Mouse (Mus musculus): ENCODE results near the gene Ttll1.
A peak's percentile ranks its signal among the peaks of the same experiment; 100 is the strongest.

The Ttll1 gene

GRCm38 (mm10) chr15:83510805-83511405 lies at the start of gene Ttll1:
TSS of gene Ttll1 (minus strand) at chr15:83510893.
- DNase-seq (ENCODE audit: low spot score in 2 of 2), result peak; percentile 96 to 97

GRCm38 (mm10) chr15:83555161-83555974 lies 44.7 kb upstream of the Ttll1 start:
- peak; percentile 93 to 94 for DNase-seq (ENCODE audit: low spot score in 2 of 2)

GRCm38 (mm10) chr15:83553831-83554230 lies 43.1 kb upstream of the Ttll1 start:
- no peak for DNase-seq (ENCODE audit: low spot score in 2 of 2)

GRCm38 (mm10) chr15:83550137-83550536 lies 39.4 kb upstream of the Ttll1 start:
- no peak for DNase-seq (ENCODE audit: low spot score in 2 of 2)

- DNase-seq (ENCODE audit: low spot score in 2 of 2), result no peak
Measured at GRCm38 (mm10) chr15:83547144-83547543, 36.5 kb upstream of the Ttll1 start.

- DNase-seq (ENCODE audit: low spot score in 2 of 2), result no peak
Measured at GRCm38 (mm10) chr15:83546029-83546428, 35.3 kb upstream of the Ttll1 start.

- DNase-seq (ENCODE audit: low spot score in 2 of 2), result no peak
Measured at GRCm38 (mm10) chr15:83541647-83542287, 31.1 kb upstream of the Ttll1 start.

GRCm38 (mm10) chr15:83539905-83540304 lies 29.2 kb upstream of the Ttll1 start:
- DNase-seq (ENCODE audit: low spot score in 2 of 2), result no peak

- DNase-seq (ENCODE audit: low spot score in 2 of 2), result no peak
Measured at GRCm38 (mm10) chr15:83538855-83539254, 28.2 kb upstream of the Ttll1 start.

- no peak for DNase-seq (ENCODE audit: low spot score in 2 of 2)
Measured at GRCm38 (mm10) chr15:83535890-83536231, 25.2 kb upstream of the Ttll1 start.

GRCm38 (mm10) chr15:83534960-83535889 lies 24.5 kb upstream of the Ttll1 start:
- no peak for DNase-seq (ENCODE audit: low spot score in 2 of 2)

- DNase-seq (ENCODE audit: low spot score in 2 of 2), result no peak
Measured at GRCm38 (mm10) chr15:83532606-83533005, 21.9 kb upstream of the Ttll1 start.

GRCm38 (mm10) chr15:83531961-83532469 lies 21.3 kb upstream of the Ttll1 start:
- no peak for DNase-seq (ENCODE audit: low spot score in 2 of 2)

- DNase-seq (ENCODE audit: low spot score in 2 of 2), result no peak
Measured at GRCm38 (mm10) chr15:83530688-83531087, 20.0 kb upstream of the Ttll1 start.

- DNase-seq (ENCODE audit: low spot score in 2 of 2), result no peak
Measured at GRCm38 (mm10) chr15:83530233-83530632, 19.5 kb upstream of the Ttll1 start.

GRCm38 (mm10) chr15:83529765-83530164 lies 19.1 kb upstream of the Ttll1 start:
- DNase-seq (ENCODE audit: low spot score in 2 of 2), result no peak

GRCm38 (mm10) chr15:83528892-83529291 lies 18.2 kb upstream of the Ttll1 start:
- DNase-seq (ENCODE audit: low spot score in 2 of 2), result no peak

- no peak for DNase-seq (ENCODE audit: low spot score in 2 of 2)
Measured at GRCm38 (mm10) chr15:83527747-83528146, 17.1 kb upstream of the Ttll1 start.

- no peak for DNase-seq (ENCODE audit: low spot score in 2 of 2)
Measured at GRCm38 (mm10) chr15:83527092-83527437, 16.4 kb upstream of the Ttll1 start.

GRCm38 (mm10) chr15:83526424-83527091 lies 15.9 kb upstream of the Ttll1 start, which contains the start of gene Bik:
TSS of gene Bik (plus strand) at chr15:83526862.
- DNase-seq (ENCODE audit: low spot score in 2 of 2), result no peak

GRCm38 (mm10) chr15:83524333-83524729 lies 13.6 kb upstream of the Ttll1 start:
- no peak for DNase-seq (ENCODE audit: low spot score in 2 of 2)
